Mouse (Mus musculus) myocyte (in vitro differentiated cells): ENCODE data around the gene Lrrc15. TPM values are rescaled to one million over a fixed set of nuclear protein-coding genes. Genes with fewer than 3 reads are reported as not detected.

Experiments used
- H3K27me3 ChIP-seq: one replicate; pipeline ENCODE4 v1.6.1; 2011; ENCODE audit not compliant: control insufficient read depth, insufficient read depth, insufficient read length
- H3K36me3 ChIP-seq: one replicate; pipeline ENCODE4 v1.6.1; 2011; ENCODE audit not compliant: control insufficient read depth, insufficient read depth
- H3K4me2 ChIP-seq: one replicate; pipeline ENCODE4 v1.6.1; 2011; ENCODE audit warnings: low read depth, control low read depth
- H3K4me3 ChIP-seq: one replicate; pipeline ENCODE4 v1.5.1; 2011; ENCODE audit warnings: mild to moderate bottlenecking, control low read depth, moderate library complexity
- H3K79me2 ChIP-seq: one replicate; pipeline ENCODE4 v1.6.1; 2011; ENCODE audit not compliant: control insufficient read depth, insufficient read depth
- H3ac ChIP-seq: one replicate; pipeline ENCODE4 v1.6.1; 2011; ENCODE audit not compliant: control insufficient read depth, insufficient read length
- CEBPB ChIP-seq: IDR thresholded peaks from 2 replicates; pipeline ENCODE4 v1.6.1; 2011; ENCODE audit warnings: mild to moderate bottlenecking, moderate library complexity; ENCODE audit not compliant: poor library complexity, insufficient read depth, severe bottlenecking
- E2F4 ChIP-seq: IDR thresholded peaks from one replicate; pipeline ENCODE4 v1.6.1; 2011; ENCODE audit warnings: mild to moderate bottlenecking, control low read depth, moderate library complexity; ENCODE audit not compliant: insufficient read depth
- MAX ChIP-seq: IDR thresholded peaks from one replicate; pipeline ENCODE4 v1.6.1; 2011; ENCODE audit warnings: low read depth, mild to moderate bottlenecking, control low read depth
- MYOD1 ChIP-seq, 3 experiments: IDR thresholded peaks; one replicate each; pipeline ENCODE4 v1.6.1; 2011; ENCODE audit warnings: control low read depth in 2 of 3, low read depth in 2 of 3, mild to moderate bottlenecking in 2 of 3, moderate library complexity in 1 of 3; ENCODE audit not compliant: insufficient read length in 2 of 3, control insufficient read depth in 1 of 3
- MYOG ChIP-seq, 3 experiments: IDR thresholded peaks; one replicate each; pipeline ENCODE4 v1.6.1; 2011; ENCODE audit warnings: control low read depth in 2 of 3, low read depth in 2 of 3, mild to moderate bottlenecking in 2 of 3; ENCODE audit not compliant: insufficient read length in 2 of 3, control insufficient read depth in 1 of 3, insufficient read depth in 1 of 3
- POLR2A ChIP-seq: IDR thresholded peaks from one replicate; pipeline ENCODE4 v1.6.1; 2011; ENCODE audit warnings: low read depth, mild to moderate bottlenecking, control low read depth, moderate library complexity; ENCODE audit not compliant: insufficient read length
- POLR2AphosphoS2 ChIP-seq: IDR thresholded peaks from one replicate; pipeline ENCODE4 v1.6.1; 2011; ENCODE audit warnings: low read depth, control low read depth; ENCODE audit not compliant: insufficient read length
- REST ChIP-seq: IDR thresholded peaks from one replicate; pipeline ENCODE4 v1.6.1; 2011; ENCODE audit warnings: mild to moderate bottlenecking, control low read depth, moderate library complexity; ENCODE audit not compliant: insufficient read depth, insufficient read length
- SRF ChIP-seq: IDR thresholded peaks from one replicate; pipeline ENCODE4 v1.6.1; 2011; ENCODE audit warnings: low read depth; ENCODE audit not compliant: control insufficient read depth, insufficient read length
- TCF12 ChIP-seq: IDR thresholded peaks from one replicate; pipeline ENCODE4 v1.6.1; 2011; ENCODE audit warnings: mild to moderate bottlenecking, control low read depth; ENCODE audit not compliant: poor library complexity, insufficient read depth, severe bottlenecking
- TCF3 ChIP-seq: IDR thresholded peaks from one replicate; pipeline ENCODE4 v1.6.1; 2011; ENCODE audit warnings: low read depth, control low read depth; ENCODE audit not compliant: insufficient read length
- USF1 ChIP-seq: IDR thresholded peaks from one replicate; pipeline ENCODE4 v1.6.1; 2011; ENCODE audit warnings: low read depth, mild to moderate bottlenecking, control low read depth, moderate library complexity
- polyA plus RNA-seq: library from polyadenylated mRNA; unstranded; fragments of >200 nt; fragmentation: generic; extraction: Trizol; gene quantifications from one replicate; pipeline ENCODE4 v1.2.1, GENCODE M21; 2012; ENCODE audit warnings: missing spikeins

Lrrc15 gene
- polyA plus RNA-seq, 1 experiment: 0.04 TPM

DNA sequence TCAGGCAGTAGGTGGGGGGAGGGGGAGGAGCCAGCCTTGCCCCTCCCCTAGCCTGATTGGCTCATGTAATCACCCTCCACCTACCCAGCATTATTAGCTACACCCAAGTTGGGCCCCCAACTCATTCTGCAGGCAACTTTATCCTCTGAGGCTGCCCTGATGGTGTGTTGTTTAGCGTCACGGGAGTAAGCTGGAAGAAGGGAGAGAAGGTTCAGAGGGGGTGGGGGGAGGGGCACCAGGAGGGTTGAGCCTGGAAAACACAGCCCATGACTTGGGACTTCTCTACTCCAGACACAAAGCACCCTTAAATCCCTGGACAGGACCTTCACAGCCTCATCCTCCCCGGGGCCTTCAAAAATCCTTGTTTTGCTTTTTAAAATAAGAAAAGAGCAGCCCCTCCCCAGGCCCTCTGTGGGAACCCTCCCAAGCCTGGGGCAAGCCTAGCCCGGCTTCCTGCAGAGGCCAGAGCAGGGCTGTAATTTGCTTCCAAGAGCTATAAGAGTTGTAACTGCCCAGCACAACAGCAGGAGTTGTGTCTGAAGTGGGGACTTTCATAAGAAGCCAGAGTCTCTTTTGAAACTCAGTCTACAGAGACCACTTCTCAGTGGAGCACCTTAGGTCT lies 2.3 kb downstream of the Lrrc15 start:
- Histone ChIP-seq H3K4me3 (no peak overlapping the region), H3K4me2 (no peak overlapping the region)

DNA sequence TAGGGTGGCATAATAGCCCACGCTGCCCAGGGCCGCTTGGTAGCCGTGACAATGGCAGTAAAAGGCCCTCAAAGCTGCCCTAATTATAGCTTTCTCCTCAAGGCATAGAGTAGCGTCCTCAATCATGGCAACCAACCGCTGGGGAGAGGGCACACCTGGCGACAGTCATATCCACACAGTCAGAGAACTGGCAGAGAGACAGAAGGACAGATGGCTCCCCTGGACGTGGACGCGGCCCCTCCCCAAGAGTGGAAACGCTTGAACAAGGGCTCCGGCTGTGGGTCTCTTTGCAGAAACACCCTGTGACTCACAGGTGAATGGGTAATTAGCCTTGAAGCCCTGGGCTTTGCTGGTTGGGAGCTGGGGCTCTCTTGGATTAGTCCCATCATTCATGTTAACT lies 4.7 kb downstream of the Lrrc15 start:
- no peaks in the 10 kb centered on the region for H3K27me3 ChIP-seq

More for the DNA sequence above, 2.3 kb downstream of the Lrrc15 start:
- Histone ChIP-seq H3K27me3 (no peaks in the 10 kb centered on the region), H3ac (no peak overlapping the region), H3K79me2 (no peaks in the 10 kb centered on the region), H3K36me3 (no peaks in the 10 kb centered on the region)
- TF ChIP-seq TCF3 (no peak), USF1 (no peak), REST (no peak), MYOG (IDR thresholded peaks at IDR 0.05; ENCODE audit: control insufficient read depth in 1 of 3, insufficient read depth in 1 of 3, insufficient read length in 2 of 3, low read depth in 2 of 3) (no peak), CEBPB (no peak), SRF (no peak), MYOD1 (IDR thresholded peaks at IDR 0.05; ENCODE audit: control insufficient read depth in 1 of 3, insufficient read length in 2 of 3, low read depth in 2 of 3) (no peak)

DNA sequence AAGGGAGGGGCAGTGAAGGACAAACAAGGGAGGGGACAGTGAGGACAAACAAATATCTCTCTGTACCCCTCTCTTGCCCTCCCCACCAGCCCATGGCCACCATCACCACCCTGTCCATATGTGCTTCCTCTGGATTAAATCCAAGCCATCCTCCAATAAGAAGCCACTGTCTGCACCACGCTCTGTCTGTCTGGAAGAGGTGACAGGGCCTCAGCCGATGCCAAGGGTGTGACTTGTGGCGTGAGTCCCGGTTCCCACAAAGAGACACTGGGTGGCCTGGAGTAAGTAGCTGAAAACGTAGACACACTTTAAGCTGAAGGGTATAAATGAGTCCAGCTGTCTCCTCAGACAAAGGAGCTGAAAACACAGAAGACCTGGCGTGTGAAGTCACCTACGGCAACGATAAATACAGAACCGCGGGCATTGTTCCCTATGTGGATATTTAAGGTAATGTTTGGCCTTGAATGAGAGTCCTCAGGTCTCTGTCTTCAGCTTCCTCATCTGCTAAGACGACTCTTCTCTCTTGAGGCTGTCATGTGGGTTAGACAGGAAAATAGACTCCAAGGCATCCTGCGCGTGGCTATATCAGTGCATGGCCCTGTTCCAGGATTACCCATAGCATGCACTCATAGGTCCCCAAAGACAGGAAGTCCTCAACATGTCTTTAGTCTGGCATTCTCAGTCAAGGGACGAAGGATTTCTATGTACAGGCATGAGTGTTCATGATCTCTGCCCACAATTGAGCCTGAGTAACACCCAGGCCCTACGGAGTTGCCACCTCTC lies 7.3 kb downstream of the Lrrc15 start:
- Histone ChIP-seq H3K4me2 (no peak overlapping the region), H3K27me3 (no peaks in the 10 kb centered on the region), H3ac (no peak overlapping the region), H3K79me2 (no peaks in the 10 kb centered on the region), H3K4me3 (no peak overlapping the region), H3K36me3 (no peaks in the 10 kb centered on the region)
- TF ChIP-seq MYOD1 (IDR thresholded peaks at IDR 0.05; ENCODE audit: control insufficient read depth in 1 of 3, insufficient read length in 2 of 3, low read depth in 2 of 3) (no peak), MYOG (IDR thresholded peaks at IDR 0.05; ENCODE audit: control insufficient read depth in 1 of 3, insufficient read depth in 1 of 3, insufficient read length in 2 of 3, low read depth in 2 of 3) (no peak), TCF12 (no peak), MAX (no peak), POLR2AphosphoS2 (no peak)

More for the DNA sequence above, 4.7 kb downstream of the Lrrc15 start:
- no peak overlapping the region for H3K4me3 ChIP-seq
- H3K36me3 ChIP-seq: no peaks in the 10 kb centered on the region
- H3ac ChIP-seq: no peak overlapping the region
- TF ChIP-seq MAX (no peak), POLR2A (no peak), REST (no peak), MYOG (IDR thresholded peaks at IDR 0.05; ENCODE audit: control insufficient read depth in 1 of 3, insufficient read depth in 1 of 3, insufficient read length in 2 of 3, low read depth in 2 of 3) (no peak), E2F4 (no peak)
- no peak overlapping the region for H3K4me2 ChIP-seq
- H3K79me2 ChIP-seq: no peaks in the 10 kb centered on the region

DNA sequence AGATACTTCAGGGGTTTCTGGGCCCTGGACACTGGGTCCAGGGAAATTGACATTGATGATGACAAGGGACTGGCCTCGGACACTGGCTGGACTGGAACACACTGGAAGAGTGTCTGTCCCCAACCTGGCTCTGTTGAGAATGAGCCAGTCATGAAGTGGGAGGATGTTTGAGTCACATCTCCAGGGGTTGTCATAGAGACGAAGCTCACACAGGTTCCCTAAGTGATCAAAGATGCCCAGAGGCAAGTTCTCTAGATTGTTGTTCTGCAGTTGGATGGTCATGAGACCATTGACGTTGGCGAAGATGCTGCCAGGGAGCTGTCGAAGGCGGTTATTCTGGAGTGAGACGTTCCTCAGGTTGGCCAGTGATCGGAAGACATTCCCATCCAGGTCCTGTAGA lies 10.0 kb downstream of the Lrrc15 start:
- Histone ChIP-seq H3K4me3 (no peak overlapping the region), H3K27me3 (no peaks in the 10 kb centered on the region), H3K4me2 (no peak overlapping the region), H3ac (no peak overlapping the region), H3K79me2 (no peaks in the 10 kb centered on the region), H3K36me3 (no peaks in the 10 kb centered on the region)
- TF ChIP-seq MAX (no peak), TCF3 (no peak), POLR2A (no peak), POLR2AphosphoS2 (no peak), TCF12 (no peak), E2F4 (no peak), USF1 (no peak), MYOD1 (IDR thresholded peaks at IDR 0.05; ENCODE audit: control insufficient read depth in 1 of 3, insufficient read length in 2 of 3, low read depth in 2 of 3) (no peak), MYOG (IDR thresholded peaks at IDR 0.05; ENCODE audit: control insufficient read depth in 1 of 3, insufficient read depth in 1 of 3, insufficient read length in 2 of 3, low read depth in 2 of 3) (no peak), REST (no peak)

DNA sequence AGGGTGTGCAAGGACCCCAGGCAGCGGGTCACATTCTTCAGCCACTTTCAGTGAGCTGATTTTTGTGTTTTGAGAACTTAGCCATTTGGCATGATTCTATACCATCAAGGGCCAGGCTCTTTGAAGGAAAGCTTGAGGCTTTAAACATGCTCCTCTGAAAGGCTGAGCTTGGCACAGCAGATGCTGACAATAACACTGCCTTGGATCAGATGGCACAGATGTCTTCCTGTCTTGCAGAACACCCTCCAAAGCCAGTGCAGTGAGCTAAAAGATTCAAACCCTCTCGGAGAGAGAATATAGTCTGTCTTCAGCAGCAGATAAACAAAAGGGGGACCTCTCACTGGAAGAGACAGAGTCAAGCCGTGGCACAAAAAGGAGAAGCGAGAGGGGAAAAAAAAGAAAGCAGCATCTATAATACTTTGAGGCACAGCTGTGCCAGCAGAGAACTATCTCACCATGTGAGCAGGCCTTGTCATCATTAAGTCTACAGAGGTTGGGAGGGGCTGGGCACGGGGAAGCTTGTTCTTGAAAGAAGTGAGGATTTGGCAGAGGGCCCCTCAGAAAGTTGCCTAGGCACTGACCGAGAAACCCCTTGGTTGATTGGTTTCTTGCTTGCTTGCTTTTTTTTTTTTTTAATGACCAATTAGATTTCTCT lies 11.0 kb downstream of the Lrrc15 start:
- no peak overlapping the region for H3ac ChIP-seq
- no peak overlapping the region for H3K4me3 ChIP-seq
- no peak overlapping the region for H3K4me2 ChIP-seq
- TF ChIP-seq USF1: no peak
- TF ChIP-seq MYOG (IDR thresholded peaks at IDR 0.05; ENCODE audit: control insufficient read depth in 1 of 3, insufficient read depth in 1 of 3, insufficient read length in 2 of 3, low read depth in 2 of 3): no peak
- no peak for TF ChIP-seq MYOD1 (IDR thresholded peaks at IDR 0.05; ENCODE audit: control insufficient read depth in 1 of 3, insufficient read length in 2 of 3, low read depth in 2 of 3)
- TF ChIP-seq POLR2AphosphoS2: no peak
- TF ChIP-seq CEBPB: no peak
- TF ChIP-seq SRF: no peak
- TF ChIP-seq MAX: no peak
- TF ChIP-seq POLR2A: no peak
- TF ChIP-seq REST: no peak
- TF ChIP-seq TCF12: no peak
- no peak for TF ChIP-seq E2F4
- no peak for TF ChIP-seq TCF3
- H3K36me3 ChIP-seq: no peaks in the 10 kb centered on the region
- no peaks in the 10 kb centered on the region for H3K27me3 ChIP-seq
- no peaks in the 10 kb centered on the region for H3K79me2 ChIP-seq
